Mouse (Mus musculus): ENCODE data around the gene Fam20b. TPM values are rescaled to one million over a fixed set of nuclear protein-coding genes. Genes with fewer than 3 reads are reported as not detected.

Fam20b gene
- polyA plus RNA-seq (2012; rRNA removed; ENCODE audit: low replicate concordance) = 27.3 and 28.7 TPM in 2 replicates

GRCm38 (mm10) chr1:156718950-156719805 is at the start of gene Fam20b:
TSS of gene Fam20b (minus strand) at chr1:156719086.

DNA sequence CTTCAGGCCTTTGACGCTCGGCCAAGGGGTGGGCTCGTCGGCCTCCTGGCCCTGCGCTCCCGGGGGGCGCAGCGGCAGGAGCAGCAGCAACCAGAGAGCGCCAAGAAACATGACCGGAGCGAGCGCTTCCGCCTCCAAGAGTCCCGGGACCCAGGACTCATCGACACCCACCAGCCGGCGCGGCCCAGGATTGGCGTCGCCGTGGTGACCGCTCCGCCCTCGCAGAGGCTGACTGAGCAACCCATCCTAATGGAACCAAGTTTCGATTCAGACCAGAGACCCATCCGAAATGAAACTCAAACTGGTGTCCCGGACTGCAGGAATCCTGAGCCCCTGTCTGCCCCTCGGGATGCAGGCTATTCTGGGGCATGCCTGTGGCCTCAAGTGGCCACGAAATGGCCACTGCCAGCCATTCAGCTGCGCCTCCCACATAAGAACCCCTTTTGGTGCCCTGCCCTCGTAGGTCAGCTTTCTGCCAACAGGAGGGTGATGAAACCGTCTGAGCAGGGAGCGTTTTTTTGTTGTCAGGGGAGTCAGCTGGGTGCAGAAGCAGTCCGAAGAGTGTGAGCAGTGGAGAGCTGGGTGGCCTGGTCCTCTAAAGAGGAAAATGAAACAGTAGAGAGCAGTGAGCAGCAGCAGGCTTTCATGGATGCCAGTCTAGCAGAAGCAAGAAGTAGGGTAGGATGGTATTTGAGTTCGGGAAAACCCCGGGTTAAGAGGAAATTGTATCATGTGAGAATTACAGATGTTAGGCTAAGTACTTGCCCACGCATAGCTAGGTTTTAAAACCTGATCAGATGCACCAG is 44.5 kb downstream of the Fam20b start, which contains the start of gene Tor3a:
TSS of gene Tor3a (minus strand) at position 162 of the 806 bp plus-strand sequence.

Other genes starting within 250 kb of the Fam20b start
- 8.1 and 74.6 TPM in 2 replicates for gene Soat1, start 244.8 kb downstream of the Fam20b start, polyA plus RNA-seq (2012; rRNA removed; ENCODE audit: low replicate concordance)
- gene Gm10031, start 195.1 kb downstream of the Fam20b start, polyA plus RNA-seq (2012; rRNA removed; ENCODE audit: low replicate concordance) = 13.3 and 22.2 TPM in 2 replicates
- 4.5 and 11.6 TPM in 2 replicates for gene Abl2, start 160.3 kb downstream of the Fam20b start, polyA plus RNA-seq (2012; rRNA removed; ENCODE audit: low replicate concordance)
- gene Tor3a, start 44.7 kb downstream of the Fam20b start, polyA plus RNA-seq (2012; rRNA removed; ENCODE audit: low replicate concordance) = 26.6 and 46.5 TPM in 2 replicates
- 2.3 and 2.8 TPM in 2 replicates for gene Angptl1, start 119.5 kb upstream of the Fam20b start, polyA plus RNA-seq (2012; rRNA removed; ENCODE audit: low replicate concordance)
- gene Ralgps2, start 220.5 kb upstream of the Fam20b start, polyA plus RNA-seq (2012; rRNA removed; ENCODE audit: low replicate concordance) = 1.6 and 8.1 TPM in 2 replicates